13 mouse cellular contexts compared by ENCODE assay signal in the genomic region with DNA sequence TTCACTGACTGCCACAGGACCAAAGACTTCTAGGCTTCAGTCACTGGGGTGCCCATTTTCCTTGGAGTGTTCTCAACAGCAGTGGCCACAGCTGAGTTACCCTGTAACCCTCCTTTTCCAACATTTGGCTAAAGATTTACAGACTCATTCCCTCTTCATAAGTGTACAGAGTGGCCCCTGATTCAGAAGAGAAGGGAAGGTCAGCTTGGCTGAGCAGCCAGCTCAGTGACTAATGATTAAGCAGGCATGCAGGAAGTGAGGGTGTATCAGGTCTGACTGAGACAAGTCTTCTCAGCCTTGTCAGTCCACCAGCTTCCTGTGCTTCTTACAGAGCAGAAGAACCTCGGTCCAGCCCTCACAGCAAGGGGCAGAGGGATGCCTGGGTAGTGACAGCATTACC. TPM values are rescaled to one million over a fixed set of nuclear protein-coding genes. Genes with fewer than 3 reads are reported as not detected.
DNase-seq lines count a peak whose midpoint lies in the region; ATAC-seq and TF ChIP-seq lines count a peak whose summit lies in the region.
"Had no signal": no experiment of that assay in that cellular context is flagged by ENCODE, and none has a peak within 500 bp of the region (broad histone marks: within the 10 kb centered on the region; RNA-seq: fewer than 3 reads in every experiment).

No protein-coding gene starts in this region.

- peaks cover 29% of the 10 kb centered on the region for H3K27me3 ChIP-seq in megakaryocyte, embryonic 14.5 days (replicated peaks)
- no peaks in the 10 kb centered on the region for H3K27me3 ChIP-seq in kidney, adult 2 months (replicated peaks; ENCODE audit: control insufficient read depth, insufficient read depth, low read length)
- no peaks in the 10 kb centered on the region for H3K27me3 ChIP-seq in liver, adult 2 months (ENCODE audit: control insufficient read depth, insufficient read depth, low read length)

- no peak for ATAC-seq in megakaryocyte, adult 5-6 weeks (ENCODE audit: poor library complexity, severe bottlenecking)

- TF ChIP-seq CTCF in kidney, adult 2 months (conservative IDR thresholded peaks at IDR 0.05; ENCODE audit: insufficient read depth, insufficient read length, low read depth, low read length) = no peak
- no peak for TF ChIP-seq CTCF in liver, adult 2 months (IDR thresholded peaks at IDR 0.05; ENCODE audit: low read depth, low read length)

- H3K9ac ChIP-seq in liver, adult 2 months (ENCODE audit: low read depth, low read length) = no peak overlapping the region

- TF ChIP-seq POLR2A in kidney, adult 2 months (IDR thresholded peaks at IDR 0.05; ENCODE audit: low read depth, low read length) = no peak
- no peak for TF ChIP-seq POLR2A in liver, adult 2 months (IDR thresholded peaks at IDR 0.05; ENCODE audit: extremely low read depth, insufficient read depth, low read length)

- DNase-seq in kidney, adult 2 months = peak; percentile 93
- peak; percentile 47 for DNase-seq in liver, adult 2 months (ENCODE audit: extremely low read depth, low read depth, low spot score)
- DNase-seq in cerebellum, postnatal 14 days = no peak
- no peak for DNase-seq in layer of hippocampus, postnatal 36 days
- DNase-seq in right cerebral cortex, postnatal 14 days = no peak
- no peak for DNase-seq in cerebellum, postnatal 25 days
- DNase-seq: heart, postnatal 10 days; thymus, postnatal 36 days had no signal

- peak overlapping the region; percentile 97 for H3K27ac ChIP-seq in kidney, adult 2 months (ENCODE audit: insufficient read depth, low read depth, low read length)
- H3K27ac ChIP-seq in liver, adult 2 months (replicated peaks; ENCODE audit: insufficient read depth, low read depth, low read length) = no peak overlapping the region

- no peaks in the 10 kb centered on the region for H3K36me3 ChIP-seq in megakaryocyte, embryonic 14.5 days (replicated peaks; ENCODE audit: low read length)
- H3K36me3 ChIP-seq in kidney, adult 2 months (ENCODE audit: control insufficient read depth, insufficient read depth, low read length) = no peaks in the 10 kb centered on the region; the same call in 1 of the 2 replicates
- H3K36me3 ChIP-seq in liver, adult 2 months (ENCODE audit: control insufficient read depth, insufficient read depth, low read length) = no peaks in the 10 kb centered on the region

- H3K4me1 ChIP-seq in megakaryocyte, embryonic 14.5 days = peaks cover 72% of the 10 kb centered on the region
- H3K4me1 ChIP-seq in kidney, adult 2 months (ENCODE audit: control insufficient read depth, insufficient read depth, low read length) = peaks cover 53% of the 10 kb centered on the region
- H3K4me1 ChIP-seq in liver, adult 2 months (ENCODE audit: control insufficient read depth, insufficient read depth, low read length) = 0 out of 2 replicates have a peak, but pooled peaks cover 1% of the 10 kb centered on the region

- WGBS in kidney, adult 2 months = 0% methylated on average over 1 of the region's 1 CpGs
- 4% methylated on average over 1 of the region's 1 CpGs for WGBS in liver, adult 2 months

- no peaks in the 10 kb centered on the region for H3K9me3 ChIP-seq in megakaryocyte, embryonic 14.5 days

- peak overlapping the region; percentile 64 for H3K4me3 ChIP-seq in megakaryocyte, embryonic 14.5 days (replicated peaks)
- H3K4me3 ChIP-seq in kidney, adult 2 months (ENCODE audit: insufficient read depth, low read depth, low read length) = no peak overlapping the region
- H3K4me3 ChIP-seq in liver, adult 2 months (ENCODE audit: insufficient read depth, low read depth, low read length) = no peak overlapping the region

- H3K79me2 ChIP-seq in liver, adult 2 months (ENCODE audit: control insufficient read depth, insufficient read depth, low read length) = no peaks in the 10 kb centered on the region

RNA-seq across cellular contexts. Expression of a gene that starts 2.6 kb away (rescaled TPM):
- not detected in 2 replicates for polyA plus RNA-seq in megakaryocyte, embryonic 14.5 days (2012; ENCODE audit: insufficient read depth, low replicate concordance)
- not detected in 2 replicates for total RNA-seq in megakaryocyte, adult 5-6 weeks (2015)
- not detected in 2 replicates for total RNA-seq in megakaryocyte, adult 5-6 weeks (2017)
- polyA plus RNA-seq in kidney, adult 2 months (2012; rRNA removed) = 438 and 863 TPM in 2 replicates
- total RNA-seq in liver, adult 2 months (2014; rRNA removed) = not detected in 2 replicates
- 0.15 TPM in 1 of 2 replicates, not detected in the other for polyA plus RNA-seq in liver, adult 2 months (2012; rRNA removed)
- not detected for total RNA-seq in layer of hippocampus, postnatal 36 days (2021)
- total RNA-seq: granulocyte monocyte progenitor cell, adult 5-6 weeks; heart, postnatal 10 days; left cerebral cortex, postnatal 25 days had no signal
- polyA plus RNA-seq: embryonic facial prominence, embryonic 14.5 days had no signal

RNA-seq across cellular contexts. Expression of a gene that starts 24.3 kb away (rescaled TPM):
- not detected in 2 replicates for polyA plus RNA-seq in megakaryocyte, embryonic 14.5 days (2012; ENCODE audit: insufficient read depth, low replicate concordance)
- 0.34 TPM in 1 of 2 replicates, not detected in the other for total RNA-seq in megakaryocyte, adult 5-6 weeks (2015)
- total RNA-seq in megakaryocyte, adult 5-6 weeks (2017) = 0.04 TPM in 1 of 2 replicates, not detected in the other
- polyA plus RNA-seq in kidney, adult 2 months (2012; rRNA removed) = 884 and 1,011 TPM in 2 replicates
- total RNA-seq in liver, adult 2 months (2014; rRNA removed) = 0.13 and 0.28 TPM in 2 replicates
- 0.31 and 0.33 TPM in 2 replicates for polyA plus RNA-seq in liver, adult 2 months (2012; rRNA removed)
- not detected for total RNA-seq in layer of hippocampus, postnatal 36 days (2021)
- total RNA-seq: granulocyte monocyte progenitor cell, adult 5-6 weeks had no signal

RNA-seq across cellular contexts. Expression of a gene that starts 52.5 kb away (rescaled TPM):
- polyA plus RNA-seq in megakaryocyte, embryonic 14.5 days (2012; ENCODE audit: insufficient read depth, low replicate concordance) = 0.75 and 2.8 TPM in 2 replicates
- total RNA-seq in megakaryocyte, adult 5-6 weeks (2015) = 3.6 and 8.3 TPM in 2 replicates
- 2.6 and 4.3 TPM in 2 replicates for total RNA-seq in megakaryocyte, adult 5-6 weeks (2017)
- 104 and 109 TPM in 2 replicates for polyA plus RNA-seq in kidney, adult 2 months (2012; rRNA removed)
- 38.0 and 48.6 TPM in 2 replicates for total RNA-seq in liver, adult 2 months (2014; rRNA removed)
- 69.9 and 91.0 TPM in 2 replicates for polyA plus RNA-seq in liver, adult 2 months (2012; rRNA removed)
- total RNA-seq in layer of hippocampus, postnatal 36 days (2021) = 1 to 10 TPM; 4.4 to 5.3 TPM

RNA-seq across cellular contexts. Expression of a gene that starts 53.7 kb away (rescaled TPM):
- not detected in 2 replicates for polyA plus RNA-seq in megakaryocyte, embryonic 14.5 days (2012; ENCODE audit: insufficient read depth, low replicate concordance)
- total RNA-seq in megakaryocyte, adult 5-6 weeks (2015) = 0.04 TPM in 1 of 2 replicates, not detected in the other
- total RNA-seq in megakaryocyte, adult 5-6 weeks (2017) = 0.11 TPM in 1 of 2 replicates, not detected in the other
- polyA plus RNA-seq in kidney, adult 2 months (2012; rRNA removed) = 6.4 and 7.4 TPM in 2 replicates
- 7.0 and 8.5 TPM in 2 replicates for total RNA-seq in liver, adult 2 months (2014; rRNA removed)
- 13.1 and 16.5 TPM in 2 replicates for polyA plus RNA-seq in liver, adult 2 months (2012; rRNA removed)
- total RNA-seq in layer of hippocampus, postnatal 36 days (2021) = 1 to 10 TPM; 3.9 to 4.7 TPM

Comparison
In these comparisons a context has a peak if more than half of its experiments do, and no peak if none do; other contexts are left out.
1. DNase-seq: peak in kidney, adult 2 months (single experiment) and liver, adult 2 months (single experiment); none in cerebellum, postnatal 14 days (0 of 2), layer of hippocampus, postnatal 36 days (0 of 2), right cerebral cortex, postnatal 14 days (single experiment) and cerebellum, postnatal 25 days (0 of 2).